Mouse (Mus musculus): ENCODE results near the gene Abhd5. TPM values are rescaled to one million over a fixed set of nuclear protein-coding genes. Genes with fewer than 3 reads are reported as not detected.

Gene Abhd5
- polyA plus RNA-seq, 1 experiment from 2014 or later = 19.5 TPM

- WGBS = 61% methylated on average over 8 of the region's 8 CpGs
- Histone ChIP-seq H3K27ac (replicated peaks; ENCODE audit: low read depth, low read length) (no peak overlapping the region), H3K9ac (ENCODE audit: low read length) (no peak overlapping the region), H3K4me2 (ENCODE audit: low read depth, severe bottlenecking) (no peak overlapping the region), H3K27me3 (ENCODE audit: control insufficient read depth, insufficient read depth, low read length) (no peaks in the 10 kb centered on the region), H3K4me3 (ENCODE audit: low read depth, low read length) (no peak overlapping the region), H3K9me3 (ENCODE audit: control insufficient read depth, low read length) (no peaks in the 10 kb centered on the region), H3K36me3 (ENCODE audit: control insufficient read depth, insufficient read depth, low read length) (no peaks in the 10 kb centered on the region), H3K4me1 (ENCODE audit: control insufficient read depth, insufficient read depth, low read length) (no peaks in the 10 kb centered on the region)
- ATAC-seq (ENCODE audit: insufficient number of reproducible peaks, low FRiP score, low TSS enrichment, low read depth) (no peak), DNase-seq (ENCODE audit: low spot score) (no peak)
Observed at GRCm38 (mm10) chr9:122337510-122337931, 13.9 kb upstream of the Abhd5 start.

GRCm38 (mm10) chr9:122339972-122340371 is 11.4 kb upstream of the Abhd5 start:
- H3K27ac ChIP-seq (replicated peaks; ENCODE audit: low read depth, low read length) = no peak overlapping the region
- no peaks in the 10 kb centered on the region for H3K27me3 ChIP-seq (ENCODE audit: control insufficient read depth, insufficient read depth, low read length)
- no peak overlapping the region for H3K4me3 ChIP-seq (ENCODE audit: low read depth, low read length)
- ATAC-seq (ENCODE audit: insufficient number of reproducible peaks, low FRiP score, low TSS enrichment, low read depth) = no peak
- WGBS = 83% methylated on average over 5 of the region's 5 CpGs
- DNase-seq (ENCODE audit: low spot score) = no peak
- H3K4me2 ChIP-seq (ENCODE audit: low read depth, severe bottlenecking) = no peak overlapping the region
- H3K4me1 ChIP-seq (ENCODE audit: control insufficient read depth, insufficient read depth, low read length) = no peaks in the 10 kb centered on the region
- H3K36me3 ChIP-seq (ENCODE audit: control insufficient read depth, insufficient read depth, low read length) = no peaks in the 10 kb centered on the region
- H3K9me3 ChIP-seq (ENCODE audit: control insufficient read depth, low read length) = no peaks in the 10 kb centered on the region
- no peak overlapping the region for H3K9ac ChIP-seq (ENCODE audit: low read length)

GRCm38 (mm10) chr9:122343399-122343798 is 8.0 kb upstream of the Abhd5 start:
- no peak for DNase-seq (ENCODE audit: low spot score)

DNA sequence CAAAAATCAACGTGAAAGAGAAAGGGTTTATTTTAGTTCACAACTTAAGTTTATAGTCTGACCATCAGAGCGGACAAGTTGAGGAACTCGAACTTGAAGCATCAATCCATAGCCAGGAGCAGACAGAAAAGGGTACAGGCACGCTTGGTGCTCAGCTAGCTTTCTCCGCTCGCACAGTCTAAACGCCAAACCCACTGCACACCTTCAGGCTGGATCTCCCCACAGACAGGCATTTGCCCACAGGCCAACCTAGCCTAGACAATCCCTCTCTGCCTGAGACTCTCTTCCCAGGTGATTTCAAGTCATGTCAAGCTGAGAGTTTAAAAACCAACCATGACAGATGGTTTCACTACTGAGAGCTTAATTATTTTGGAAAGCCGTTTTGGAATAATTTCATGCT is 6.8 kb upstream of the Abhd5 start:
- 90% methylated on average over 8 of the region's 8 CpGs for WGBS

More at GRCm38 (mm10) chr9:122343399-122343798, 8.0 kb upstream of the Abhd5 start:
- Histone ChIP-seq H3K9me3 (ENCODE audit: control insufficient read depth, low read length) (no peaks in the 10 kb centered on the region), H3K27ac (replicated peaks; ENCODE audit: low read depth, low read length) (no peak overlapping the region), H3K4me1 (ENCODE audit: control insufficient read depth, insufficient read depth, low read length) (no peaks in the 10 kb centered on the region), H3K4me3 (ENCODE audit: low read depth, low read length) (no peak overlapping the region), H3K27me3 (ENCODE audit: control insufficient read depth, insufficient read depth, low read length) (no peaks in the 10 kb centered on the region), H3K4me2 (ENCODE audit: low read depth, severe bottlenecking) (no peak overlapping the region), H3K36me3 (ENCODE audit: control insufficient read depth, insufficient read depth, low read length) (no peaks in the 10 kb centered on the region), H3K9ac (ENCODE audit: low read length) (no peak overlapping the region)
- no peak for ATAC-seq (ENCODE audit: insufficient number of reproducible peaks, low FRiP score, low TSS enrichment, low read depth)
- 86% methylated on average over 7 of the region's 7 CpGs for WGBS

DNA sequence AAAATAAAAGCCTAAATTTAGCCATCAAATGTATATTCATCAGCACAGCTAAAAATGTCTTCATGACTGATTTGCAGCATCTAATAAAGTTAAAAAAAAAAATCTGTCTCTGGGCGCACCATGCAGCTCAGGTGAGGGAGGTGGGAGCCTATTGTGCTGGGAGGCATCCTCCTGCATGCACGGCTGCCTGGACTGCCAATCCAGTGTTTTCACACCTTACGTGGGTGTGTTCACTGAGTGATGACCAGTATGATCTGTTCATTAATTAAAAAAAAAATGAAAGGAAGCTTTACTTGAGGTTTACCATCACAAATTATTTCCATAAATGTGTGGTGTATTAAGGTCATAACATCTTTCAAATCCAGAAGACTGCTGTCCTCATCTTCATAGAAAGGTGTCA is 6.1 kb upstream of the Abhd5 start:
- H3K4me2 ChIP-seq (ENCODE audit: low read depth, severe bottlenecking) = no peak overlapping the region
- WGBS = 79% methylated on average over 3 of the region's 3 CpGs
- H3K27me3 ChIP-seq (ENCODE audit: control insufficient read depth, insufficient read depth, low read length) = no peaks in the 10 kb centered on the region
- H3K4me1 ChIP-seq (ENCODE audit: control insufficient read depth, insufficient read depth, low read length) = no peaks in the 10 kb centered on the region
- H3K36me3 ChIP-seq (ENCODE audit: control insufficient read depth, insufficient read depth, low read length) = no peaks in the 10 kb centered on the region
- H3K4me3 ChIP-seq (ENCODE audit: low read depth, low read length) = no peak overlapping the region
- no peak overlapping the region for H3K27ac ChIP-seq (replicated peaks; ENCODE audit: low read depth, low read length)
- ATAC-seq (ENCODE audit: insufficient number of reproducible peaks, low FRiP score, low TSS enrichment, low read depth) (no peak), DNase-seq (ENCODE audit: low spot score) (no peak)
- no peaks in the 10 kb centered on the region for H3K9me3 ChIP-seq (ENCODE audit: control insufficient read depth, low read length)
- H3K9ac ChIP-seq (ENCODE audit: low read length) = no peak overlapping the region; the same call in 1 of the 2 replicates

More for the DNA sequence above, 6.8 kb upstream of the Abhd5 start:
- Histone ChIP-seq H3K4me3 (ENCODE audit: low read depth, low read length) (no peak overlapping the region), H3K27ac (replicated peaks; ENCODE audit: low read depth, low read length) (no peak overlapping the region), H3K4me1 (ENCODE audit: control insufficient read depth, insufficient read depth, low read length) (no peaks in the 10 kb centered on the region), H3K4me2 (ENCODE audit: low read depth, severe bottlenecking) (no peak overlapping the region), H3K36me3 (ENCODE audit: control insufficient read depth, insufficient read depth, low read length) (no peaks in the 10 kb centered on the region), H3K27me3 (ENCODE audit: control insufficient read depth, insufficient read depth, low read length) (no peaks in the 10 kb centered on the region), H3K9me3 (ENCODE audit: control insufficient read depth, low read length) (no peaks in the 10 kb centered on the region), H3K9ac (ENCODE audit: low read length) (no peak overlapping the region)
- ATAC-seq (ENCODE audit: insufficient number of reproducible peaks, low FRiP score, low TSS enrichment, low read depth) (no peak), DNase-seq (ENCODE audit: low spot score) (no peak)

GRCm38 (mm10) chr9:122346059-122346458 is 5.3 kb upstream of the Abhd5 start:
- 83% methylated on average over 5 of the region's 5 CpGs for WGBS
- DNase-seq (ENCODE audit: low spot score) (no peak), ATAC-seq (ENCODE audit: insufficient number of reproducible peaks, low FRiP score, low TSS enrichment, low read depth) (no peak)
- Histone ChIP-seq H3K4me2 (ENCODE audit: low read depth, severe bottlenecking) (no peak overlapping the region), H3K27ac (replicated peaks; ENCODE audit: low read depth, low read length) (no peak overlapping the region), H3K9me3 (ENCODE audit: control insufficient read depth, low read length) (no peaks in the 10 kb centered on the region), H3K27me3 (ENCODE audit: control insufficient read depth, insufficient read depth, low read length) (no peaks in the 10 kb centered on the region), H3K36me3 (ENCODE audit: control insufficient read depth, insufficient read depth, low read length) (no peaks in the 10 kb centered on the region), H3K4me3 (ENCODE audit: low read depth, low read length) (no peak overlapping the region), H3K4me1 (ENCODE audit: control insufficient read depth, insufficient read depth, low read length) (no peaks in the 10 kb centered on the region), H3K9ac (ENCODE audit: low read length) (no peak overlapping the region)

DNA sequence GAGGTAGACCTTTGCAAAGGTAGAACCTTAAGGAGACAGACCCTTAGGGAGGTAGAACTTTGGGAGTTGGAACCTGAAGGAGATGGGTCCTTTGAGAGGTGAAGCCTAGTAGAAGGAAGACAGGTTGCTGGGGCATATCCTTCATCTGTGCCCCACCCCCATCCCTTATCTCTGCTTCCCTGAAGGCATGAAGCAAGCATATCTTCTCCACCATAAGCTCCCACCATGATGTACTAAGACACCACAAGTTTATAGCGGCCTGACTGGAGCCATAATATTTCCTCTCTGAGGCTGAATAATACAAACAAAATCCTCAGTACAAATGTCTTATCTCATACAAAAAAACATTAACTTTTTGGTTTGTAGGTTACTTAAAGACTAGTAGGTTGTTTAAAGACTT is 3.5 kb upstream of the Abhd5 start:
- H3K4me3 ChIP-seq (ENCODE audit: low read depth, low read length) = no peak overlapping the region
- 92% methylated on average over 1 of the region's 1 CpGs for WGBS
- no peak overlapping the region for H3K27ac ChIP-seq (replicated peaks; ENCODE audit: low read depth, low read length)
- H3K36me3 ChIP-seq (ENCODE audit: control insufficient read depth, insufficient read depth, low read length) = no peaks in the 10 kb centered on the region
- H3K9me3 ChIP-seq (ENCODE audit: control insufficient read depth, low read length) = no peaks in the 10 kb centered on the region
- H3K4me1 ChIP-seq (ENCODE audit: control insufficient read depth, insufficient read depth, low read length) = no peaks in the 10 kb centered on the region
- no peak for DNase-seq (ENCODE audit: low spot score)
- H3K9ac ChIP-seq (ENCODE audit: low read length) = no peak overlapping the region
- no peak for ATAC-seq (ENCODE audit: insufficient number of reproducible peaks, low FRiP score, low TSS enrichment, low read depth)
- H3K27me3 ChIP-seq (ENCODE audit: control insufficient read depth, insufficient read depth, low read length) = no peaks in the 10 kb centered on the region
- no peak overlapping the region for H3K4me2 ChIP-seq (ENCODE audit: low read depth, severe bottlenecking)

- Histone ChIP-seq H3K9ac (ENCODE audit: low read length) (no peak overlapping the region), H3K4me3 (ENCODE audit: low read depth, low read length) (no peak overlapping the region), H3K27ac (replicated peaks; ENCODE audit: low read depth, low read length) (no peak overlapping the region), H3K4me2 (ENCODE audit: low read depth, severe bottlenecking) (no peak overlapping the region), H3K36me3 (ENCODE audit: control insufficient read depth, insufficient read depth, low read length) (no peaks in the 10 kb centered on the region), H3K27me3 (ENCODE audit: control insufficient read depth, insufficient read depth, low read length) (no peaks in the 10 kb centered on the region), H3K9me3 (ENCODE audit: control insufficient read depth, low read length) (no peaks in the 10 kb centered on the region), H3K4me1 (ENCODE audit: control insufficient read depth, insufficient read depth, low read length) (no peaks in the 10 kb centered on the region)
- no peak for ATAC-seq (ENCODE audit: insufficient number of reproducible peaks, low FRiP score, low TSS enrichment, low read depth)
- whole genome bisulfite sequencing = 84% methylated on average over 4 of the region's 4 CpGs
- DNase-seq (ENCODE audit: low spot score) = no peak
Observed at GRCm38 (mm10) chr9:122349286-122349685, 2.1 kb upstream of the Abhd5 start.

DNA sequence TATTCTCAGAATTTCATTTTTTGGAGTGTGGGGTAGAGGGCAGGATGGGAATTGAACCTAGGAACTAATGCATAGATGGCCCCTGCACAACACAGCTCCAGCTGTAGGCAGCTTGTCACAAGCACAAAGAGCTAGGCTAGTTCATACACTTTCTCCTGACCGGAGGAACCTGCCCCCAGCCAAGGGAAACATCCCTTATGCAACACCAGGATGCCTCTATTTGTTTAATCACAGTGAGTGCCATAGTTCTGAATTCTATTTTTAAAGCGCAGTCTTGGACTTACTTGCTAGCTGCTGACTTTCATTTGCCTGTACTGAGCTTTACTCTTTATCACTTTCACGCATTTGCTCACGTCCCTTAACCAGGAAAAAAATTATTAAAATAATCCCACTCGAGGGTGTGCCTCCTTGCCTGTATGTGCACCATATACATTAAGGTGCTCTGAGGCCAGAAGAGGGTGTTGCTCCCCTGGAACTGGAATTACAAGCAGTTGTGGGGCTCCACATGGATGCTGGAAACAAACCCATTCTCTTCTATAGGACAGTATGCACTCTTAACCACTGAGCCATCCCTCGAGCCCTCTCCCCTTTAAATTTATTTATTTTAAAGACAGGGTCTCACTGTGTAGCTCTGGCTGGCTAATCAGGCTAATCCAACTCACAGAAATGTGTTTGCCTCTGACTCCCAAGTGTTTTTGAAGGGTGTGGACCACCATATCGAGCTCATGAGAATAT is 845 bp upstream of the Abhd5 start:
- Histone ChIP-seq H3K9ac (ENCODE audit: low read length) (no peak overlapping the region), H3K4me2 (ENCODE audit: low read depth, severe bottlenecking) (no peak overlapping the region; the same call in 1 of the 2 replicates), H3K27ac (replicated peaks; ENCODE audit: low read depth, low read length) (no peak overlapping the region), H3K4me1 (ENCODE audit: control insufficient read depth, insufficient read depth, low read length) (no peaks in the 10 kb centered on the region), H3K4me3 (ENCODE audit: low read depth, low read length) (no peak overlapping the region), H3K27me3 (ENCODE audit: control insufficient read depth, insufficient read depth, low read length) (no peaks in the 10 kb centered on the region), H3K36me3 (ENCODE audit: control insufficient read depth, insufficient read depth, low read length) (no peaks in the 10 kb centered on the region), H3K9me3 (ENCODE audit: control insufficient read depth, low read length) (no peaks in the 10 kb centered on the region)
- 72% methylated on average over 7 of the region's 7 CpGs for WGBS
- ATAC-seq (ENCODE audit: insufficient number of reproducible peaks, low FRiP score, low TSS enrichment, low read depth) = no peak
- DNase-seq (ENCODE audit: low spot score) = no peak

All from limb, embryonic 11.5 days (tissue).